9 mouse cellular contexts compared by ENCODE assay signal in genomic region chr6:133960713-133961112, GRCm38 (mm10).
DNase-seq lines count a peak whose midpoint lies in the region; ATAC-seq and TF ChIP-seq lines count a peak whose summit lies in the region.
"Had no signal": no experiment of that assay in that cellular context is flagged by ENCODE, and none has a peak within 500 bp of the region (broad histone marks: within the 10 kb centered on the region; RNA-seq: fewer than 3 reads in every experiment).

No protein-coding gene starts in this region.

- no peaks in the 10 kb centered on the region for H3K27me3 ChIP-seq in heart, embryonic 12.5 days (replicated peaks)
- H3K27me3 ChIP-seq in forebrain, postnatal 0 days (ENCODE audit: insufficient read depth, low read length): no peaks in the 10 kb centered on the region
- H3K27me3 ChIP-seq in hindbrain, embryonic 16.5 days (replicated peaks; ENCODE audit: control insufficient read depth, insufficient read depth, low read length): no peaks in the 10 kb centered on the region
- H3K27me3 ChIP-seq in midbrain, embryonic 13.5 days: no peaks in the 10 kb centered on the region
- no peaks in the 10 kb centered on the region for H3K27me3 ChIP-seq in spleen, adult 2 months (ENCODE audit: control insufficient read depth, insufficient read depth, low read length)

- no peak overlapping the region for H3K27ac ChIP-seq in heart, embryonic 12.5 days (ENCODE audit: poor library complexity, severe bottlenecking)
- no peak overlapping the region for H3K27ac ChIP-seq in forebrain, postnatal 0 days (ENCODE audit: low read depth, low read length)
- H3K27ac ChIP-seq in hindbrain, embryonic 16.5 days (ENCODE audit: low read depth, low read length): no peak overlapping the region
- H3K27ac ChIP-seq in midbrain, embryonic 13.5 days: no peak overlapping the region
- H3K27ac ChIP-seq in spleen, adult 2 months (ENCODE audit: insufficient read depth, low read length): no peak overlapping the region

- no peaks in the 10 kb centered on the region for H3K36me3 ChIP-seq in heart, embryonic 12.5 days
- H3K36me3 ChIP-seq in forebrain, postnatal 0 days (ENCODE audit: insufficient read depth): no peaks in the 10 kb centered on the region
- H3K36me3 ChIP-seq in hindbrain, embryonic 16.5 days (ENCODE audit: control insufficient read depth, insufficient read depth, low read length): no peaks in the 10 kb centered on the region
- H3K36me3 ChIP-seq in midbrain, embryonic 13.5 days: no peaks in the 10 kb centered on the region
- no peaks in the 10 kb centered on the region for H3K36me3 ChIP-seq in spleen, adult 2 months (ENCODE audit: control insufficient read depth, insufficient read depth, low read length)

- WGBS in heart, embryonic 12.5 days: 22% methylated on average over 7 of the region's 7 CpGs
- 28% methylated on average over 7 of the region's 7 CpGs for WGBS in forebrain, postnatal 0 days
- 32% methylated on average over 7 of the region's 7 CpGs for WGBS in hindbrain, embryonic 16.5 days
- 29% methylated on average over 7 of the region's 7 CpGs for WGBS in midbrain, embryonic 13.5 days
- 23% methylated on average over 7 of the region's 7 CpGs for WGBS in spleen, adult 2 months

- no peaks in the 10 kb centered on the region for H3K9me3 ChIP-seq in heart, embryonic 12.5 days (replicated peaks)
- no peaks in the 10 kb centered on the region for H3K9me3 ChIP-seq in forebrain, postnatal 0 days (ENCODE audit: low read length)
- no peaks in the 10 kb centered on the region for H3K9me3 ChIP-seq in hindbrain, embryonic 16.5 days (ENCODE audit: control insufficient read depth, low read length)
- H3K9me3 ChIP-seq in midbrain, embryonic 13.5 days: no peaks in the 10 kb centered on the region

- peak; percentile 89 for TF ChIP-seq CTCF in forebrain, postnatal 0 days (IDR thresholded peaks at IDR 0.05; ENCODE audit: low read depth)
- peak; percentile 58; the same call in 1 of the 2 replicates for TF ChIP-seq CTCF in spleen, adult 2 months (IDR thresholded peaks at IDR 0.05; ENCODE audit: extremely low read depth, insufficient read depth, insufficient read length, insufficient replicate concordance)

- H3K4me1 ChIP-seq in heart, embryonic 12.5 days (replicated peaks): no peaks in the 10 kb centered on the region
- H3K4me1 ChIP-seq in forebrain, postnatal 0 days (ENCODE audit: insufficient read depth): no peaks in the 10 kb centered on the region
- no peaks in the 10 kb centered on the region for H3K4me1 ChIP-seq in hindbrain, embryonic 16.5 days (ENCODE audit: control insufficient read depth, insufficient read depth, low read depth, low read length)
- no peaks in the 10 kb centered on the region for H3K4me1 ChIP-seq in midbrain, embryonic 13.5 days (replicated peaks)
- no peaks in the 10 kb centered on the region for H3K4me1 ChIP-seq in spleen, adult 2 months (ENCODE audit: control insufficient read depth, insufficient read depth, insufficient read length)

- H3K4me2 ChIP-seq in heart, embryonic 12.5 days: no peak overlapping the region
- H3K4me2 ChIP-seq in forebrain, postnatal 0 days (ENCODE audit: low read depth): no peak overlapping the region
- H3K4me2 ChIP-seq in hindbrain, embryonic 16.5 days (ENCODE audit: low read length): no peak overlapping the region
- H3K4me2 ChIP-seq in midbrain, embryonic 13.5 days (replicated peaks): no peak overlapping the region

- no peak for ATAC-seq in heart, embryonic 12.5 days (ENCODE audit: insufficient number of reproducible peaks, low FRiP score)
- ATAC-seq in forebrain, postnatal 0 days: peak; percentile 78; the same call in 1 of the 2 replicates
- peak; percentile 80 for ATAC-seq in hindbrain, embryonic 16.5 days
- 0 out of 2 replicates have a peak, but pooled peaks have one; percentile 70 for ATAC-seq in midbrain, embryonic 13.5 days

- no peak for TF ChIP-seq POLR2A in spleen, adult 2 months (IDR thresholded peaks at IDR 0.05; ENCODE audit: low read depth, low read length)

- no peak overlapping the region for H3K9ac ChIP-seq in heart, embryonic 12.5 days
- H3K9ac ChIP-seq in forebrain, postnatal 0 days: no peak overlapping the region
- no peak overlapping the region for H3K9ac ChIP-seq in hindbrain, embryonic 16.5 days (ENCODE audit: low read depth, low read length)
- no peak overlapping the region for H3K9ac ChIP-seq in midbrain, embryonic 13.5 days (replicated peaks)

- peak; percentile 78 to 90 for DNase-seq in heart, adult 18-20 months
- DNase-seq in c-Kit-positive CD71-negative TER-119-negative erythroid progenitor cells, embryonic 14.5 days (ENCODE audit: low read depth): peak; percentile 77
- DNase-seq in forebrain, postnatal 0 days: peak; percentile 85
- DNase-seq in layer of hippocampus, postnatal 36 days: peak; percentile 48 to 71
- peak; percentile 64 to 75 for DNase-seq in spleen, adult 2 months (ENCODE audit: low read depth in 1 of 2, low spot score in 2 of 2)

- no peak overlapping the region for H3K4me3 ChIP-seq in heart, embryonic 12.5 days
- H3K4me3 ChIP-seq in forebrain, postnatal 0 days (ENCODE audit: low read depth, low read length): no peak overlapping the region
- no peak overlapping the region for H3K4me3 ChIP-seq in hindbrain, embryonic 16.5 days (ENCODE audit: low read length)
- H3K4me3 ChIP-seq in midbrain, embryonic 13.5 days (replicated peaks): no peak overlapping the region
- H3K4me3 ChIP-seq in spleen, adult 2 months (ENCODE audit: extremely low read depth, insufficient read depth, insufficient read length): no peak overlapping the region
- H3K4me3 ChIP-seq: myocyte had no signal
